In genomic region chr1:43343410-43343809, GRCm38 (mm10) we compare ENCODE assay signal across 23 mouse cellular contexts.
DNase-seq lines count a peak whose midpoint lies in the region; ATAC-seq lines count a peak whose summit lies in the region.
"Had no signal": no experiment of that assay in that cellular context is flagged by ENCODE, and none has a peak within 500 bp of the region (broad histone marks: within the 10 kb centered on the region; RNA-seq: fewer than 3 reads in every experiment).

No protein-coding gene starts in this region.

- no peak for DNase-seq in layer of hippocampus, adult 9-11 months
- DNase-seq in layer of hippocampus, postnatal 25 days (ENCODE audit: extremely low spot score in 1 of 2, low spot score in 1 of 2), result no peak
- no peak for DNase-seq in cerebellum, postnatal 25 days
- DNase-seq: adrenal gland, postnatal 25 days; cerebellum, adult 18-20 months; cerebellum, adult 9-11 months; embryo, embryonic 11 days; gastrocnemius, adult 2 months; gastrocnemius, postnatal 25 days; heart, postnatal 10 days had no signal

- no peak overlapping the region for H3K4me3 ChIP-seq in liver, embryonic 12.5 days
- H3K4me3 ChIP-seq in liver, embryonic 16.5 days (ENCODE audit: low read depth, low read length), result no peak overlapping the region
- no peak overlapping the region for H3K4me3 ChIP-seq in stomach, embryonic 14.5 days (ENCODE audit: low read depth, low read length)
- H3K4me3 ChIP-seq: embryonic facial prominence, embryonic 15.5 days; erythroblast, embryonic 14.5 days; forebrain, embryonic 10.5 days; gastrocnemius, adult 2 months; hindbrain, embryonic 13.5 days had no signal

- no peak overlapping the region for H3K9ac ChIP-seq in liver, embryonic 12.5 days
- no peak overlapping the region for H3K9ac ChIP-seq in liver, embryonic 16.5 days (ENCODE audit: low read depth, low read length)
- no peak overlapping the region for H3K9ac ChIP-seq in stomach, embryonic 14.5 days (replicated peaks; ENCODE audit: low read depth, low read length)
- H3K9ac ChIP-seq: embryonic facial prominence, embryonic 15.5 days; hindbrain, embryonic 13.5 days had no signal

- peaks cover 22% of the 10 kb centered on the region for H3K4me1 ChIP-seq in liver, embryonic 12.5 days
- H3K4me1 ChIP-seq in liver, embryonic 16.5 days (ENCODE audit: control insufficient read depth, low read depth, low read length), result peaks cover 4% of the 10 kb centered on the region; the same call in 1 of the 2 replicates
- no peaks in the 10 kb centered on the region for H3K4me1 ChIP-seq in stomach, embryonic 14.5 days (ENCODE audit: control insufficient read depth, insufficient read depth, low read length)
- H3K4me1 ChIP-seq: embryonic facial prominence, embryonic 15.5 days; forebrain, embryonic 10.5 days; hindbrain, embryonic 13.5 days had no signal

- H3K36me3 ChIP-seq in liver, embryonic 12.5 days, result no peaks in the 10 kb centered on the region
- no peaks in the 10 kb centered on the region for H3K36me3 ChIP-seq in liver, embryonic 16.5 days (ENCODE audit: control insufficient read depth, insufficient read depth)
- H3K36me3 ChIP-seq in stomach, embryonic 14.5 days (ENCODE audit: control insufficient read depth, insufficient read depth, low read length), result no peaks in the 10 kb centered on the region
- H3K36me3 ChIP-seq: embryonic facial prominence, embryonic 15.5 days; forebrain, embryonic 10.5 days; hindbrain, embryonic 13.5 days had no signal

- no peaks in the 10 kb centered on the region for H3K27me3 ChIP-seq in liver, embryonic 12.5 days (replicated peaks)
- H3K27me3 ChIP-seq in liver, embryonic 16.5 days (ENCODE audit: control insufficient read depth, insufficient read depth, low read depth, low read length), result no peaks in the 10 kb centered on the region
- H3K27me3 ChIP-seq in stomach, embryonic 14.5 days (ENCODE audit: control insufficient read depth, insufficient read depth, low read length), result no peaks in the 10 kb centered on the region
- H3K27me3 ChIP-seq: CH12.LX; embryonic facial prominence, embryonic 15.5 days; hindbrain, embryonic 13.5 days; Patski had no signal

- H3K4me2 ChIP-seq in liver, embryonic 12.5 days, result no peak overlapping the region
- no peak overlapping the region for H3K4me2 ChIP-seq in liver, embryonic 16.5 days (ENCODE audit: low read depth, low read length)
- no peak overlapping the region for H3K4me2 ChIP-seq in stomach, embryonic 14.5 days (replicated peaks; ENCODE audit: low read depth, low read length)
- H3K4me2 ChIP-seq: embryonic facial prominence, embryonic 15.5 days; hindbrain, embryonic 13.5 days had no signal

- peak; percentile 89 for ATAC-seq in common myeloid progenitor, adult 5-6 weeks (replicated peaks; ENCODE audit: low read depth, poor library complexity, severe bottlenecking)
- ATAC-seq in liver, embryonic 12.5 days, result peak; percentile 76
- ATAC-seq in liver, embryonic 16.5 days (ENCODE audit: low read depth), result peak; percentile 61
- peak; percentile 46; the same call in 1 of the 2 replicates for ATAC-seq in stomach, embryonic 14.5 days (ENCODE audit: insufficient number of reproducible peaks, insufficient read depth, low FRiP score, low read depth)
- no peak for ATAC-seq in CD4-positive, CD25-positive, alpha-beta regulatory T cell, adult 4 months
- ATAC-seq: activated CD4-positive, CD25-positive, alpha-beta regulatory T cell, adult 4 months; forebrain, embryonic 14.5 days; Patski had no signal

- H3K27ac ChIP-seq in liver, embryonic 12.5 days, result no peak overlapping the region
- H3K27ac ChIP-seq in liver, embryonic 16.5 days (ENCODE audit: low read length), result no peak overlapping the region
- no peak overlapping the region for H3K27ac ChIP-seq in stomach, embryonic 14.5 days (ENCODE audit: low read length)
- H3K27ac ChIP-seq: embryonic facial prominence, embryonic 15.5 days; forebrain, embryonic 10.5 days; gastrocnemius, adult 2 months; hindbrain, embryonic 13.5 days had no signal

- no peaks in the 10 kb centered on the region for H3K9me3 ChIP-seq in liver, embryonic 12.5 days (replicated peaks)
- no peaks in the 10 kb centered on the region for H3K9me3 ChIP-seq in liver, embryonic 16.5 days (replicated peaks; ENCODE audit: control insufficient read depth, low read length)
- H3K9me3 ChIP-seq in stomach, embryonic 14.5 days (ENCODE audit: control insufficient read depth, low read depth, low read length), result no peaks in the 10 kb centered on the region
- H3K9me3 ChIP-seq: embryonic facial prominence, embryonic 15.5 days; forebrain, embryonic 10.5 days; hindbrain, embryonic 13.5 days had no signal

- 18% methylated on average over 2 of the region's 2 CpGs for WGBS in liver, embryonic 12.5 days (ENCODE audit: insufficient replicate concordance)
- 21% methylated on average over 2 of the region's 2 CpGs for WGBS in liver, embryonic 16.5 days (ENCODE audit: insufficient replicate concordance)
- WGBS in stomach, embryonic 14.5 days, result 68% methylated on average over 2 of the region's 2 CpGs
